Mouse (Mus musculus) ovary, postnatal 10 days (tissue): ENCODE data around the gene Pcdh8.

Experiments used
- DNase-seq: peaks from one replicate; pipeline ENCODE4 v3.0.0; 2022; ENCODE audit warnings: low spot score

Gene Pcdh8

DNA sequence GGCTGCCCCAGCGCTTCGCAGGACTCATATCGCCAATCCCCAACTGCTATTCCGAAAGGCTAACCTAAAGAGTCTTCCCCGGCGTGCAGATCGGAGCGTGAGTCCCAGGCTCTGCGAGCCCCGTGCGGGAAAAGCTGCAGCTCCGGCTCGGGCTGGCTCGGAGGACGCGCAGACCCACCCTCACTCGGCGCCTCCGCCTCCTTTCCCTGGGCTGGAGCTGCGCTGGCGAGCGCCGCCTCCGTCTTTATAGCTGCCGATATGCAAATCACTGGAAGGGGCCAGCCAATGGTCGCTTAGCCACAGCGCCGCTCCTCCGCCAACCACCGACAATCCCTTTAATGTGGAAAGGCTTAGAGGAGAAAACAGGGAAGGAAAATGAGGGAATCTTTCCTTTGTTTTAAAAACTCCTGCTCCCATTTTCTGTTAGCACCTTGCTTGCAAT lies at the start of gene Pcdh8:
Gene Pcdh8 (minus strand): TSS at position 219 of the 442 bp plus-strand sequence.
- DNase-seq: peak; percentile 52

DNA sequence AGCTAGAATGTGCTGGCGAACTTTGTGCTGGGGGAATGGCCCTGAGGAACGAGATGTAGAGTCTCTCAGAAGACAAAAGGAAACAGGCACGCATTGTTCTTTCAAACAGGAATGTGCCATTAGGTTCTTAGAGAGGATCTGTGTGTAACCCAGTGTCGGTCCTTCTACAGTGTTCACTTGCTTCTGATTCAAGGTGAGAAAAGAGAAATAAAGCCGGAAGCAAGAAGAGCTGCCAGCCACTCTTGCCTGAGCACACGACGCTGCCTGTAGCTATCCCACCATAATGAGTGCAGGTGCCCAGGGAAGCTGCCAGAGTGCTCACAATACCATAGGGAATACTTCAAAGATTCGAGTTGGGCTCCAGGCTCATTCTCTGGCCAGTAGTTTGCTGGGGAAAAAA lies 43.6 kb upstream of the Pcdh8 start:
- no peak for DNase-seq

DNA sequence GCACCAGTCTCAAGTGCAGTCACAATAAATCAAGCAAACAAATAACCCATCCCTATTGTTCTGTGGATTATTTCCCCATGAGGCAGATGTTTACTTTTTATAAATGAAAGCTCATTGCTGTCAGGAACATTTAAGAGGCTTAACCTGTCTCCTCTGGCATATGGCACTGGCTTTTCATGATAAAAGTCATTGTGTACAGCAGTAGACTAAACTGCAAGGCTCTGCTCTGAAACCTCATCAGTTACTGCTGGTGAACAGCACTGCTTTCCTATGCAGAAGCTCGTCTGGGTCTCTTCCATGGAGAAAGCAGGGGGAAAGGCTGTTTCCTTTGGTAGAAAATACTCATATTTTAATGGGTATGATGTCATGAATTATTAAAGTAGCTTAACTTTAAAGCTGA lies 43.0 kb upstream of the Pcdh8 start:
- DNase-seq: no peak

DNA sequence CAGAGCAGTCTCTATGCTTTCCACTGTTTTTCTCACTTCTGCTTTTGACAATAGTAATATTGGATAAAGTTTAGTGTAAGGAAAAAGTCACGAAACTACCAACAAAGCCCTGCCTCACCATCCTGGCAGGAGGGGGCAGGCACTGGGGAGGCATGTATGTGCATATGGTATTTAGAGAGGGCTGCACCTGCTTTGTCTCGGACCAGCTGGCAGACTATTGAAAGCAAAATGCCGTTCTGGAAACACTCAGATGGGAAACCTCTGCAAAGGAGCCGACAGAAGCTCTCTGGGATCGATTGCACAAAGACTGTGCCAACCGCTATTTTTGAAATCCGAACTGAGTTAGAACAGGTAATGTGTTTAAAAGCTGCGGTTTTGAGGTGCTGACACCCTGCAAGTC lies 22.1 kb upstream of the Pcdh8 start:
- no peak for DNase-seq

DNA sequence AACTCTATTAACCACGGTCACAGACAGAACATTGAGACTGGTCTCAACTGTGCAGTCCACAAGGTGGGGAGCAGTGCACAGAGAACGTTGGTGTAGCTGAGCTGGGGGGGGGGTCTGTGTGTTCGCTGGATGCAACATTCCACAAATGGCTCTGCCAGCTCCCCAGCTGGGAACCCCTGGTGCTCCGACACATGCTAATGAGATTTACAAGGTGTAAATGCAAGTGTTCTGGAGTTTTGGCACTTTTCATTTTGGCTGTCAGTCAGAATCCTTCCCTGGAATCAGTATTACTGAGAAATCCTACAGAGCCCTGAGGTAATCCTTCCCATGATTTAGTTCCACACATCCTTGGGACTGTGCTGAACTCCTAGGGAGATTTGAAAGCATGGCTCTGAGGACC lies 18.4 kb upstream of the Pcdh8 start:
- DNase-seq: no peak

DNA sequence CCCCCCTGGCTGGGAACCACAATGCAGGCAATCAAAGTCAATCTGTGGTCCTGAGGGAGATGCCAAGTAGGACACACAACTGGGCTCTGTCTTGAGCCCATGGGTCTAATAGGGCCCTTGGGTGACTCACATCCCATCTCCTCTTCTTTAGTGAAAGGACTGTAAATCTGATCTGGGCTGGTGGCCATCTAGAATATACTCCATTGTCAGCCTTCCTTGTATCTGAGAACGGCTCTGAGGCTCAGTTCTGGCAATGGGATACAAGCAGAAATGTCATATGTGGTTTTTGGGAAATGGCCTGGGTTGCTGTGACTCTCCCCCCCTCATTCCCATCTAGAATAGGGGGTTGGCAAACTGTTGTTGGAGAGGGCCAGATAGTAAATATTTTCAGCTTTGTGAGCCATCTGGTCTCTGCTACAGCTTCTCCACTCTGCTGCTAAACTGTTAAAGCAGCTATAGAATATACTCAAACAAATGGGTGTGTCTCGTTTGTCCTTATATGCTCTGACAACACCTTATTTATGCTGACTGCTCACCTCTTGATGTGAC lies 17.6 kb upstream of the Pcdh8 start:
- DNase-seq: no peak

DNA sequence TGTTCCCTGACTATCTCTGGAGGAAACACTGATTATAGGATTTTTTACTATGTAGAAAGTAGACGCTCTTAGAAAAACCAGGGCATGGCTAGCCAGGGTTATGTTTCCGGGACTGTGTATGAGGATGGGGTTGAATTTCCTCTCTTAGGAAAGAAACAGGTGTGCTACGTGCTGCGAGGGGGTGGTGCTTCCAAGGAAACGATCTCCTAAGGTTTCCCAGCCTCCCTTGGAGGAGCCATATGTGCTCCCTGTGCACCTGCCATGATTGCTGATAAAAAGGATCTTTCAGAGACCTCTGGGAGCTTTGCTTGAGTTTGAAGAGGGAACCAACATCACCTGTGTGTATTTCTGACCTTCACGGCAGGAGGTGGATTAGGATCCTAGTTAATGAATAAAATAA lies 16.8 kb upstream of the Pcdh8 start:
- no peak for DNase-seq

DNA sequence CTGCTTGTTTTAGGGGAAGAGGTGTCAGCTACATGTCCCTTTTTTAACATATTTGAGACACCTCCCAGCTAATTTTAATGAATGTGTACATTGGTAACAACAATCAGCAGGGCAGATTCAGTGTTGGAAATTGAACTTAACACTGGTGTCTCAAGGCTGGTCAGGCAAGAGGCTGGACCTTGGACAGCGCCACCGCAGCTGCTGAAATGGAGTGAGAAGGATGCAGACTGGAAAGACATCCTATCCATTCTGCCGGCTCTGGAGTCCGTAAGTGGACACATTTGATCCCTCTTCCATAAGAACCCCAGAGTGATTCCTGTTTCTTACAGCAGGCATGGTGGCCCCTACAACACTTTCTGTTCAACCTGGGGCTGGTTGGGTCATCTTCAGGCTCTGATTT lies 14.3 kb upstream of the Pcdh8 start:
- DNase-seq: no peak

DNA sequence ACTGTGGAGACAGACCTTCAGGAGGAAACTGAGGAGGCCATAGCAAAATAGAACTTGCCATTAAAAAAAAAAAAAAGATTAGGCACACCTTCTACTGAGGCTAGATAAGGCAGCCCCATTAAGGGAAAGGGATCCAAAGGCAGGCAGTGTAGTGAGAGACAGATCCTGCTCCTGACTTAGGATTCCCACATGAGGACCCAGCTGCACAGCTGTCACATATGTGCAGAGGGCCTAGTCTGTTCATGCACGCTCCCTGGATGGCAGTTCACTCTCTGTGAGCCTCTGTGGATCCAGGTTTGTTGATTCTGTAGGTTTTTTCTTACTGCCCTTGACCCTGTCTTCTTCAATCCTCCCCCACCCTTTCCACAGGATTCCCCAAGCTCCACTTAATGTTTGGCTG lies 9.8 kb upstream of the Pcdh8 start:
- no peak for DNase-seq

DNA sequence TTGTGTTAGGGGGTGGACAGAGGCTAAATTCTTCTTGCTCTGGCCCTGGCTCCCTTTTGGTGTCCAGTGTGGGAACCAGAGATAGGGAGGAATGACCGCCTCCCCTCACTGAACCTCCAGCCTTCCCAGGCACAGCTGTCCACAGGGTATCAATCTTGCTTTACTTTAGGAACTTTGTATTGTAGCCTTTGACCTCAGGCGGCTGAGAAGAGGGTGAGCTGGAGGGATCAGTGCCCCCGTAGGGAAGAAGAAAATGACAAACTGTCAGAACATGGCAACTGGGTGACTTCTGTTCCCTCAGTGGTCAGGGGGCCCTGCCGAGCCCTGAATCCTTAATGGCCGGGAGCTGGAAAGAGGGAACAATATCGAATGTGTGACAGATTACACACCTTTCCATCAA lies 9.2 kb upstream of the Pcdh8 start:
- DNase-seq: no peak

DNA sequence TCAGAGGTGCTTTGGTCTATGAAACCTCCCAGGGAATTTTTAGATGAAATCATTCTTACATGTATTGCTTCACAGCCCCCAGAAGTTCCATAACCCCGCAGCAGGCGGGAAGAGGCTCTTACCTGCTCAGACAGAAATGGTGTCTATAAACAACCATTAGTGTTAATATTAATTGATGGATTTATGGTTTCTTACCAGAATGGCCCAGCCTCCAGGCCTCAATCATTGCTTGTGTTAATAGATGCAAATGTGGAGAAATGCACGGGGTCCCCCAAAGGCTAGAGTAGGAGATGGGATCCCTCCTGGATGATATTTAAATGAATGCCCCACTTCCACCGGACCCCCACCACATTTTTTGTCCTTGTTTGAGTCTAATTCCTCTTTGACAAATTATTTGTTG lies 8.7 kb upstream of the Pcdh8 start:
- DNase-seq: no peak

DNA sequence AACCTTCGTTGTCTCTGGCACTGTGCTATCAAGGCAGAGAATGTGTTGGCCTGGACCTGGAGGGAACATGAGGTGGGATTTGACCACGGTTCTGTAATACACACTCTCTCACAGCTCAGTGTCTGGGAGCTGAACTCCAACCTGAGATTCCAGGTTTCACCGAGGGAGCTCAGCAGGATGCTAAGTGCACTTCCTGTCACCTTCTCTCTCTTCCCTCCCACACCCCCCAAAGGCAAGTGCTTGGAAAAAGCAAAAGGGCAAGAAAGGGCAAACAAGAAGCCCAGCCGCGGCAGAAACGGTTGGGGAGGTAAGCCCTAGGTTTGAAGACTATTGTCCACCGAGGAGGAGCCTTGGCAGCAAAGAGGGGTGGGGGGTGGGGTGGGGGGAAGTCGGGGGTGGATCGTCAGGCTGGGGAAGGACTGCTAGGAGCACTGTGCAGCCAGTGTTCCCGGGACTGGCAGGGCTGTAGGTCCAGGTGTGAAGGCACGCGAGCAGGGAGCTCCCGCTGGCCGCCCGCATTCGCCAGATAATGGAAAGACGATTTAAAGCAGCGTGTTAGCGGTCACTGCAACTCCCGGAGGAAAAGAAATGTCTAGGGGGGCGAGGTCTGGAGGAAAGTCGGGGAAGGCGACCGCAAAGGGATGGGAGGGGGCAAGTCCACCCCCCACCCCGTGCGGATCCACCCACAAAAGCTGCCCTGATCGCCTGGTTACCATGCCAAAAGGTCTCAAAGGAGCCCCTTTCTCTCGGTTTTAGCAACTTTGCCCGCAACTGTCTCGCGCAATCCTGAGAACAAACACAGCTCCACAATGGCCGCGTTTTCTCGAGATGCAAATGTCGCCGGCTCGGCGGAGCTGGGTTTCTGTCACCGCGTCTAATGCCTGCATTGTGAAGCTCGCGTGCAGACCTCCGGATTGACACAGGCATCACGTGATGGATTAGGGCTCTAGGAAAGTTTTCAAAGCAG lies 2.6 kb upstream of the Pcdh8 start:
- DNase-seq: no peak

DNA sequence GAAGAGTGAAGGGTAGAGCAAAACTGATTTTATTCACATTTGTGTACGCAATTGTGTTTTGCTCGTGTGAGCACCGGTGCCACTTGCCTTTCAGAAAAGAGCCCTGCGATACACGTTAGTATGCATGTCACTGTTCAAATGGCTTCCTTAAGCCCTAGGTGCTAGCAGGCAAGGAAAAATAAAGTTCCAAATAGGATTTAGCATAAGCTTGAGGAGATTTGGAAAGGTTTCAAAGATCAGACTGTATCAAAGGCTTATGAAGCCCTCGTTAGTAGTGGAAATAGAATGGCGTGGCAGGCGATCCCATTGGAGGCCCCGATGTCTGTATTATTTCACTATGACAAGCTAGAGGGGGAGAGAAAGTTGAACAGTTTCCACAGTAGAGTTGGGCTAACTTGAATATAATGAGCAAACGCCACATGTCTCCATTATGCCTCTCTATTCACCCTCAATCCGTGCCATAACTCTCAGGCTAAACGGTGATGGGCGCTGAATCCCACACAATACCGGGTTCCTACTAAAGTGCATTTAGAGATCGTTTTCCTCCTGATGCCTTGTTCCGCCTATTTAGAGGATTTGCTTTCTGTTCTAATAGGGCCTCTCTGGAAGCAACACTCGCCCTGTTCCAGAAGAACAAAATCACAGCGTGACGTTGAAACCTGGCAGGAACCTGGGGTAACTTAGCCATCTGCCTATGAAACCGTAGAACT lies 845 bp upstream of the Pcdh8 start:
- DNase-seq: no peak

DNA sequence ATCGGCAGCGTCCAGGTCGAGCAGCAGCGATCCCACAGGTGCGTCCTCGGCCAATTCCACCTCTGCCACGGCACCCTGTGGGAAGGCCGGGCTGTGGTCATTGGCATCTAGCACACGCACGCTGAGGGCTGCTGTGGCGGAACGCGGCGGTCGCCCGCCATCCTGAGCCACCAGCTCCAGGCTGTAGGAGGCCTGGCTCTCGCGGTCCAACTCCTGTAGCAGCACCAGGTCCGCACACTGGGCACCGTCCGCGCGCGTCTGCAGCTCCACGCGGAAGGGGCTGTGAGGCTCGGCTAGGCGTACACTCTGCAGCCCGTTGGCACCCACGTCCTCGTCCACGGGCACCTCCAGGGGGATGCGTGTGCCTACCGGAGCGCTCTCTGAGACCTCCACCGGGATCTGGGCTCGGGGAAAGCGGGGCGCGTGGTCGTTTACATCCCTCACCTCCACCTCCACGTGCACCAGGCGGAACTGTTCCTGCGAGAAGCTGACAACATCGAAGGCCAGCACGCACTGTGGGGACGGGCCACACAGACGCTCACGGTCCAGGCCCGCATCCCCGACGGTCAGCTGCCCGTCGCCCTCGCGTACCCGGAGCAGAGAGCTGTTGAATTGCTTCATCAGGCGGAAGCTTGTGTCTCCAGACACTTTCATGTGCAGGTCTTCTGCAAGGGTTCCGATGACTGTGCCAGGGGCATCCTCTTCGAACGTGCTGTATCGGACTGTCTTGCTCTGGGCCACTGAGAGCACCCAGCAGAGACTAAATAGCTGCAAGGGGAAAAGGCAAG lies 612 bp downstream of the Pcdh8 start:
- no peak for DNase-seq

DNA sequence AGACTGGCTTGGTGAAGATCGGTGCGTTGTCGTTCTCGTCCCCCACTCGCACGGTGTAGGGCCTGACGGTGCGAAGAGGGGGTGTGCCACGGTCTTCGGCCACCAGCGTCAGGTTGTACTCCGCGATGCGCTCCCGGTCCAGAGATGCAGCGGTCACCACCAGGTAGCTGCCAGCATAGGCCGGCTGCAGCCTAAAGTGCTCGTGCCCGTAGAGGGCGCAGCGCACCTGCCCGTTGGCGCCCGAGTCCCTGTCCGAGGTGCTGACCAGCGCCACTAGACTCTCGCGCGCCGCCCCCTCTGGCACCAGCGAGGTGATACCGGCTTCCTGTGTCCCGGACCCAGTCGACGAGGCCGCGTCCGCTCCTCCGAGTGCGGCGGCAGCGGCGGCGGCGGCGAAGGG lies 1.5 kb downstream of the Pcdh8 start:
- peak; percentile 74 for DNase-seq

DNA sequence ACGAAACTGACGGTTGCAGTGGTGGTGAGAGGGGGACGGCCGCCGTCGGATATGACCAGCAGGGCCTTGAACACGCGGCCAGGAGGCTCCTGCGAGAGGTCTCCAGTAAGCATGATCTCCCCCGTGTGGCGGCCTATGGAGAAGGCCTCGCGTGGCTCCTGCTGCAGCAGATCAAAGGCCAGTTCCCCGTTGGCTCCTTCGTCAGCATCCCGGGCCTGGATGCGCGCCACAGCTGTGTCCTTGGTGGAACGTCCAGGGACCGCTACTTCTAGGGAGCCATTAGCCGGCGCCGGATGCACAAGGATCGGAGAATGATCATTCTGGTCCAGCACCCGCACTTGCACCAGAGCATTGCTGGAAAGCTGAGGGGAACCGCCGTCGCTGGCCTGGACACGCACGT lies 2.1 kb downstream of the Pcdh8 start:
- DNase-seq: no peak

DNA sequence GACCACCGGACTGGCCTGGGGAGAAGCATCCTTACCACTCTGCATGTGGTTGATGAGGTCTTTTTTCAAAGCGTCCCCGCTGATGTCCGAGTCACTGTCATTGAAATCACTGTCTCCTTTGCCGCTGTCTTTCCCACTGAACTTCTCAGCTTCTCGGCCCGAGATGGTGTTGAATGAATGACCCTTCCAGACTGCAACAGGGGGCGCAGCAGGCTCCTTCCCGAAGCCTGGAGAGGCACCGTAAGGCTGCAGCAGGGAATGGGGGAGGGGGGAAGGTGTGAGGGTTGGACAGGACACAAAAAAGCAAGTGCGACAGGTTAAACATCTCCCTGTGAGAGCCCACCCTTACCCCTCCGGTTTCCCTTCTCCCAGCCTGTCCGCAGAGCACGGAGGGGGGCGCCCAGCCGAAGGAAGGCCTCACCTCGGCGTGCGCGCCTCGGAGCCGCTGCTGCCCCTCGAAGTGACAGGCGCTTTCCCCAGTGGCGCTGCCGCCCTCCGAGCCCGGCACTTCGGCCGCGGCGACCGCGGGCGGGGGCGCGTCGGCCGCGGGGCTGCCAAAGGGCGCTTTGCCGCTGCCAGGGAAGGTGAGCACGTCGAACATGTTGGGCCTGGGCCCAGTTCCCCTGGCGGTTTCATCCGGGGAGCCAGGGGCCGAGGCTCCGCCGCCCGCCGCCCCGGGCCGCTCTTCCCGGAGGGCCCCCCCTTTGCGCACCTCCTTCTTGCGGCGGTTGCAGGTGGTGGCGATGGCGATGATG lies 2.9 kb downstream of the Pcdh8 start:
- no peak for DNase-seq

DNA sequence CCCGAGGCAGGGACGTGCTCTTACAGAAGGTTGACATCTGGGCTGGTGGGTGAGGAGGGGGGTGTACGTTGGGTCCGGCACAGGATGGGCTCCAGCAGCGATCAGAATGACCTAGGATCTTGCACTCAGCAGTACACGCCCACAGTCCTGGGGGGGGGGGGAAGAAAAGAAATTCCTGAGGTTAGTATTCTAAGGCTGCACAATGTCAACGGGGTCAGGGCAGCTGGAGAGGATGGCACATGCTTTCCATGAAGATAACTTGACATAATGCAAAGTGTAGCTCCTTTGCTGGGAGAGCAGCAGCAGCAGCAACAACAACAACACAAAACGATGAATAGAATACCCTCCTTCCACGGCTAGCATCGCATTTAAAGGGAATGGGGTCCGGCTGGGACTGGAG lies 3.5 kb downstream of the Pcdh8 start:
- DNase-seq: no peak

DNA sequence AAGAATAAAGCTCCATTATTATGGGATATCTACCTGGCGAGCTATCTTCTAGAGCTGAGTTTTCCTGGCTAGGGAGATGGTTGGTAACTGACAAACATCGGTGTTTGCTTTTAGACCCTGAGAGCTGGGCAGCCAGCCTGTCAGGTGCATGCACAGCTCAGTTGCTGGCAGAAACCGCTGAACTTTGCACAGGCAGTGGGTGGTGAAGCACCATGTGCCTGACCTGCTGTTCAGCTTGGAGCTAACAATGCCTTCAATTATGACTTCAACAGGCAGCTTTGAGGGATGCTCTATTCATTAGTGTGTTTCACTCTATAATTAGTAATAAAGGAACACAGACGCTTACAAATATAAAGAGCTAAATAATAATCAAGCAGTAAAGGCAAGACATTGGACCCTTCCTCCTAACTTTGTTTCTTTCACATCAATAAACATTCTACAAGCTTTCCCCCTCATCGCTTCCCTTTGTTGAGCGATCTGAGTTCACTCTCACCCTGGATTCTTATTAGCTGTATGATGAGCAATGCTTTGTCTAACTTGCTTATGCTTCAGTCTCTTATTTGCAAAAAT lies 5.8 kb downstream of the Pcdh8 start:
- DNase-seq: no peak

DNA sequence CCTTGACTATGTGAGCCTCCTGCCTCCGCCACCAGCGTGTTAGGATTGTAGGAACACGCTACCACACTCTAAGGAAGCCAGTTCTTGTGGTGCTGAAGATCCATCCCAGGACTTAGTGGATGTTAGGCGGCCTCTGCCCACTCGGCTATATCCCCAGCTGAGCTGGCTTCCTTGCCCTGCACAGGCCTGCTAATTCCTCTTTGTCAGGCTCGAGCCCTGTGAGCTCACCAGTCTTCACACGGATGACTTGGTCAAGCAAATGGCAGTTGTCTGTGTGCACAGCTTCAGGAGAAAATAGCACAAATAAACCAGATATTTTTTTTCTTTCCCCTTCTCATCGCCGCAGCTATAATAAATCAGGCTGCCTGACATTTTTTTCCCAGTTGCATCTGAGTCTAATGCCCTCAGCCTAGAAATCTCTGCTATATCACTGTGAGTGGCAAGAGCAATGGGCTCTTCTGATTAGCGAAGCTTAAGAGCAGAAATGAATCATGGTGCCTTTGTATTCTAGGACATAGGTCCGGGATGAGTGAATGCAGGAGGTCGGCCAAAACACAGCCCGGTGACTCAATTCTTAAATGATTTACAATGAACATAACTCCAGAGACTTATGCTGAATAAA lies 16.4 kb downstream of the Pcdh8 start:
- DNase-seq: no peak

DNA sequence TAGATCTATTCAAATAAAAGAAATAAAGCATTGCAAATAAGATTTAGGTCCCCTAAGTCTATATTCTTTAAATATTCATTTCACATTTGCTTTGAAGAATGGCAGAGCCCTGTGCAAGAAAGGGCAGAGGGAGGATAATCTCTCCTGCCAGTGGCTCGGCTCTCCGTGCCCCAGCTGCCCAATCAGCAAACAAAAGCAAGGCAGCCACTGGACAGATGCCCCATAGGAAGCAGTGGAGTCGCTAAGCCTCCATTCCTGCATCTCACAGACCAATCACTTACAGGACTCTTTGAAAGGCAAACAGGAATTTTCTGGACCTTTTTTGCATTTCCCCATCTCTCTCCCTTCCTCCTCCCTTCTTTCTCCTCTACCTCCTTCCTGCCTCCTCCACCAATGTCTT lies 17.0 kb downstream of the Pcdh8 start:
- DNase-seq: no peak
